Mouse (Mus musculus): ENCODE data around the gene Mroh9.

- TF ChIP-seq CTCF (conservative IDR thresholded peaks at IDR 0.05; ENCODE audit: low read length) (no peak), NANOG (IDR thresholded peaks at IDR 0.05; ENCODE audit: borderline replicate concordance, low read length) (no peak), POU5F1 (IDR thresholded peaks at IDR 0.05; ENCODE audit: borderline replicate concordance, low read length) (no peak)
These were observed 28.1 kb upstream of the Mroh9 start for GRCm38 (mm10) chr1:163113461-163114174.
